Mouse (Mus musculus): ENCODE results near the gene Edaradd.
"Not testable (repeated sequence)": the region's sequence is repeated elsewhere in the genome, so short reads cannot be mapped to it uniquely, and the experiment has no call there.

The Edaradd gene

DNA sequence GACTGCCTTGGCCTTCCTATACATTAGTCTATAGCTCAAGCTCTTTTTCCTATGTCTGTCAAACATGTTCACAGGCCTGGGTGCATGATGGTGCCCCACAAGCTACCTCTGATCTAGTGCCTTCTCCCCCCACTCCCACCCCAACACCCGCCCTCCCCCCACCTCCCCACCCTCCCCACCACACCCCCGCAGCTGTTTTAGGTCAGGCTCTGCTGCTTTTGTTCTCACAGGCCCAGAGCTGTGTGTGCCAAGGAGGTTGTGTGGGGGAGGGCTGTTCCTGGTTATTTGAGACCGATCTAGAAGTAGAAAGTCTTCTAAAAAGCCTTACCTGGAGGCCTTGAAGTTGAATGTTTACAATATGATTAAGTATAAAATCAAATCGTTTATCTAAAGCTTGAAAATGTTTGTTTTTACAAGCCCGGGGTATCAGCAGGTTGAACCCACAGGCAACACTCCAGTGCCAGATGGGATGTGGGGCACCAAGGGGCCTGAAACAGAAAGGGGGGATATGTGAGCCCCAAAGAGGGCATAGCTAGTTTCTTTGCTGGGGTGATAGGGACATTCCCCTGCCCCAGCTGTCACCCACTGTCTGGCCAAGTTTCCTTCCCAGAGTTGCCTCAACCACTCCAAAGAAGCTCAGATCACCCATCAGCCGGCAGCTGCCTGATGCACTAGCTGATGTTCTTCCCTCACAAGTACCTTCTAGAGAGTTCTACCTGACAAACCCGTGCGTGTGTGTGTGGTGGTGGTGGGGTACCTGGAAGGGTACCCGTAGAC is 8.9 kb downstream of the Edaradd start:
- DNase-seq (ENCODE audit: low read depth) = no peak

DNA sequence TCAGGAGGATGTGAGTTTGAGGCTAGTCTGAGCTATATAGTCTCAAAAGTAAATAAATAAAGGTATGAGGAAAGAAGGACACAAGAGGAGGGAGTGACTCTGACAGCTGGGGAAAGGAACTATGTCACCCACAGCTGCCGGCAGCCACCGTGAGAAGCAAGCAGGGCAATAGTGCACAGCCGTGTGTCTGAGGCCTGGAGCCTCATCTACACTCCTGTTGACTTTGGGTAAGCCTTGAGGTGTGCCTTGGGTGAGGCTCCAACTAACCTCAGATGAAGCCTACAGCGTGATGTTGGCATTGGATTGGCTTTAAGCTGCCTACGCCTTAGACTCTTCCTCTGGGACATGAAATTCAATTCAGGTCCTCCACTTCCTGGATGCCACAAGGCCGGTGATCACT is 10.2 kb downstream of the Edaradd start:
- DNase-seq (ENCODE audit: low read depth) = no peak

DNA sequence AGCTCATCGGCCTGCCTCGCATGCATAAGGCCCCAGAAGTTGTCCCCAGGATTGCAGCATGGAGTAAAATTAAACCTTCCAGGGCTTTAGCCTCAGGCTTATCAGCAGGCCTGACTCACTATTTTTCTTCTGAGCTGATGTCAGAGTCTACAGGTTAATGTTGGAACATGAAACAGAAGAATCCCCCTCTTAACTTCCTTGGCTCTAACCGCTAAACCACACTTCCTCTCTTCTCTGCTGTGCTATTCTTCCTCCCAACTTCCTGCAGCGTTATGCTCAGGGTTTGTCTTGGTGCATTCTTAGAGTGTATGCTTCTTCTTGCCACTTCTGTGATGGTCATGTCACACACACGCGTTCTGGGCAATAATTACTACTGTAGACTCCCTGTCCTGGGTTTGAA is 12.8 kb downstream of the Edaradd start:
- DNase-seq (ENCODE audit: low read depth) = peak; percentile 78

GRCm38 (mm10) chr13:12505359-12505758 is 14.9 kb downstream of the Edaradd start:
- DNase-seq (ENCODE audit: low read depth) = no peak

GRCm38 (mm10) chr13:12503238-12503751 is 16.9 kb downstream of the Edaradd start:
- no peak for DNase-seq (ENCODE audit: low read depth)

DNA sequence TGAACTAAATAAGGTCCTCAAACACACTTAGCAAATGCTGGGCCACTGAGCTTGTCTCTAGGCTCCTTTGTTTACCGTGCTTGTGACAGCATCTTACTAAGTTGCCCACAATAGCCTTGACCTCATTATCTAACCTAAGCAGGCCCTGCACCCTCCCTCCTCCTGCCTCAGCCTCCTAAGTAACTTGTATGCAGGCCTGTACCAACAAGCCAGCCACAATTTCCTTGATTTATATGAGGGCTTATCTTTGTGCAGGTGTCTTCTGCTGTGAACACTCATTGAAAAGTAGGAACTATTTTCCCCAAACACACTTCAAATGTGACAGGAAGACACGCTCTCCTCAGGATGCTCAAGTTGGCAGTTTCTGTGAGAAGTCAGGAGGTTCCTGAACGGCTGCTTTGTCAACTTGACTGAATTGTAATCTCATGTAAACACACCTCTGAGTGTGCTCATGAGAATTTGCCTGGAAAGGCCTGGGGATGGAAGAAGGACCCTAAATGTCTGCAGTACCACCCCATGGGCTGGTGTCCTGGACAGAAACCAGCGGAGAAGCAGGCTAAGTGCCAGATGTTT is 17.5 kb downstream of the Edaradd start:
- peak; percentile 89 for DNase-seq (ENCODE audit: low read depth)

GRCm38 (mm10) chr13:12499107-12499506 is 21.1 kb downstream of the Edaradd start:
- DNase-seq (ENCODE audit: low read depth) = no peak

DNA sequence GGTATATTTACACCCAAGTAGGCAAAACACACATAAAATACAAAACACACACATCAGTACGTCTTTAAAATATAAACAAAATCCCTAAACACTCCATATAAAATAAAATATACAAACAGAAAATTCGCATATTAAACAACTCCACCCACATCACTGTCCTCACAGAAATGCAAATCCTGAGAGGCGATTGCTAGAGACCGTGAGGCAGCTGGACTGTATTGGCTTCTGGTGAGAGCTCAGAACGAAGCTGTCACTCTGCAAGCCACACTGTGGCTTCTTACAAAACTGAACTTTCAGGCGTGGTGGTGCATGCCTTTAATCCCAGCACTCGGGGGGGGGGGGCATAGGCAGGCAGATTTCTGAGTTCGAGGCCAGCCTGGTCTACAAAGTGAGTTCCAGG is 22.4 kb downstream of the Edaradd start:
- no peak for DNase-seq (ENCODE audit: low read depth)

GRCm38 (mm10) chr13:12494750-12495149 is 25.5 kb downstream of the Edaradd start:
- DNase-seq (ENCODE audit: low read depth) = no peak

DNA sequence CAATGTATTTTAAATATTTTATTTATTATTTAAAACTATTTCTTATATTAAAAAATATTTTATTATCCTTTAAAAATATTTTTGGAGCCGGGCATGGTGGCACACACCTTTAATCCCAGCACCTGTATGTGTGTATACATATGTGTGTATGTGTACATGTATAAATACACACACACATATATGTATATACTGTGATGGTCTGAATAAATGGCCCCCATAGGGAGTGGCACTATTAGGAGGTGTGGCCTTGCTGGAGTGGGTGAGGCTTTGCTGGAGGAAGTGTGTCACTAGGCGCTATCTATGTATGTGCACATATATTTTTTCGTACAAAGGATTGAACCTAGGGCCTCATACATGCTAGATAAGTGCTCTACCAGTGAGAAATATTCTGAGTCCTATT is 27.7 kb downstream of the Edaradd start:
- DNase-seq (ENCODE audit: low read depth) = no peak

DNA sequence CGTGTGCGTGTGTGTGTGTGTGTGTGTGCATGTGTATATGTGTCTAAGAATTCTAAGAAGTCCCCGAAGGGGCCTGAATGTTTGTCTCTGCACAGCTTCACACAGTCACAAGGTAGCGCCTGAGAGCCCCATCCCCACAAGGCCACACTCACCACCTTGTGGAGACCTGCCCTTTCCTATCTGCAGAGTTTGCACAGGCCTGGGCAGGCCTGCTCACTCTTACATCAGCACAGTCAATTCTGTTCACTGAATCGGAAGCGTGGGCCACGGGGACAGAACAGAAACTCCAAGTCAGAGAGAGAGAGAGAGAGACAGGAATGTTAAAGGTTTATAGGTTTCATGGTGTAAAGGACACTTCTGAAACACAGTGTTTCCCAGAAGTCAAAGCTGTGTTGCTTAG is 34.6 kb downstream of the Edaradd start:
- no peak for DNase-seq (ENCODE audit: low read depth)

DNA sequence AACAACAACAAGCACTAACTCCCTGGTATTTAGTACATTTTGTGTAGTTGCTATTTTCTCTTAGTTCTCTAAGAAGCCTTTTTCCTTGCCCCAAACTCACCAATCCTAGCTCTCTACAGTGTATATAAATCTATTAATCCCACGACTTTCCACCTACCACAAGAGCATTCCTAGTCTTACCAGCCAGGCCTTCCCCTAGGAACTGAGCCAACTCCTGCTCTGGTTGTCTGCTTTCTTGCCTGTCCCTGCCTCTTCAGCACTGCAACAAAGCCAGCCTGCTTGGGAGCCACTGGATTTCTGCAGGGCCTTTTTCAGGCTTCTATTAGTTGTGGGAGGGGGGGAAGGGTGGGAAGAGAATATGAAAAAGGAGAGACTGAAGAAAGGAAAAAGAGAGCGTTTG is 35.0 kb downstream of the Edaradd start:
- DNase-seq (ENCODE audit: low read depth) = no peak

- no peak for DNase-seq (ENCODE audit: low read depth)
These were observed 40.4 kb downstream of the Edaradd start for GRCm38 (mm10) chr13:12479802-12480201.

DNA sequence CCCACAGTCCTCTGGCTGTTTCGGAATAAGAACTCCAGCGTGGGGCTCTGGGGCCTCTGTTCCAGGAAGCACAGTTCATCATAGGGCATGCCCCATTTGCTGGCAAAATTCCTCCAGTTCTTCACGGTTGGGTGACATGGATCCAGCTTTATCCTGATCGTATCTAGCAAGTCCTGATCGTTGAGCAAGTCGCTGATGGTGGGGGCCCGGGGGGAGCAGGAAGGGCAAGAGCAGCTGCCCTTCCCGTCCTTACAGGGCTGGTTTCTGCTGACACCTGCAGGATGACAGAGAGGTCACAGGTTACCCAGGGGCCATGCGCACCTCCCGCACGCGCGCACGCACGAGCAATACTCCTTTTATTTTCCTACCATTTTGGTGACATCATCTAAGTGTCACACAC is 41.9 kb downstream of the Edaradd start:
- DNase-seq (ENCODE audit: low read depth) = no peak

- DNase-seq (ENCODE audit: low read depth) = no peak
These were observed 43.4 kb downstream of the Edaradd start for GRCm38 (mm10) chr13:12476886-12477285.

DNA sequence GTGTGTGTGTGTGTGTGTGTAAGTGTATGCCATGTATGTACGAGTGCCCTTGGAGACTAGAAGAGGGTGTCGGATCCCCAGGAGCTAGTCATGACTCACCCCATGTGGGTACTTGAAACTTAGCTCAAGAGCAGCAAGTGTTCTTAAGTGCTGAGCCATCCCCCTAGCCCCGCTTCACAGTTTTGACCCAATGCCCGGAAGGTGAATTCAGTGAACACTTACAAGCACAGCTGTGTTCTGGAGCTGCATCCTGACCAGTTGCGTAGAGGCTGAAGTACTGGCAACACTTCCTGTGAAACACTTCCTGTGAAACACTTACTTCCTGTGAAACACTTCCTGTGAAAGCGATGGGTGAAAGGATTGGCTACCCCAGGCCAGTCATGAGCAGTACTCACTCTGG is 45.0 kb downstream of the Edaradd start:
- peak; percentile 80 for DNase-seq (ENCODE audit: low read depth)

DNA sequence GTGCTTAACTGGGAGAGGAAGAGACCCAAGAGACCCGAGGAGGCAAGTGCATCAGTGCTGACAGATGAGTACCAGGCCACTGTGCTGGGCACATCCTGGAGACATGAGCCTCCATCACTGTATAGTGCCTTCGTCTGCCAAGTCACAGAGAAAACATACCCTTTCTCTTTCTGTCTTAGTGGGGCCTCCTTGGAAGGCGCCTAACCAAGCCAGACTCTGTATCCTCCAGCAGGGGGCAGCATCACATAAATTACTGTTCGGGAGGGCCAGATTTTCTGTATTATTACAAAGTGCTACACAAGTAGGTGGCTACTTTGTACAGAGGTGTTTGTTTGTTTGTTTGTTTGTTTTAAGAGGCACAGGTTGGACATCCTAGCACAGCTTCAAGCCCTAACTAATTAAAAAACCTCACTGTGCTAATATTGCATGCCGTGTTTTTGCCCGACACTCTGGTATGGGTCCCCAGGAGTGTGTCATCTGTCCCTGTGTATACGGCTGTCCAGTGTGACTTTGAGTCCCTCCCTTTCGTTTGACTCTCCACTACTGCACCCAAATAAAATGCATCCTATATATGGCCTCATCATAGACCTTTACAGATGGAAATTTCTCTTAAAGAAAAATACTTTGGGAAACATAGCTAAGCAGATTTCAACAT is 46.4 kb downstream of the Edaradd start:
- peak; percentile 78 for DNase-seq (ENCODE audit: low read depth)

GRCm38 (mm10) chr13:12468488-12468887 is 51.8 kb downstream of the Edaradd start:
- peak; percentile 81 for DNase-seq (ENCODE audit: low read depth)

DNA sequence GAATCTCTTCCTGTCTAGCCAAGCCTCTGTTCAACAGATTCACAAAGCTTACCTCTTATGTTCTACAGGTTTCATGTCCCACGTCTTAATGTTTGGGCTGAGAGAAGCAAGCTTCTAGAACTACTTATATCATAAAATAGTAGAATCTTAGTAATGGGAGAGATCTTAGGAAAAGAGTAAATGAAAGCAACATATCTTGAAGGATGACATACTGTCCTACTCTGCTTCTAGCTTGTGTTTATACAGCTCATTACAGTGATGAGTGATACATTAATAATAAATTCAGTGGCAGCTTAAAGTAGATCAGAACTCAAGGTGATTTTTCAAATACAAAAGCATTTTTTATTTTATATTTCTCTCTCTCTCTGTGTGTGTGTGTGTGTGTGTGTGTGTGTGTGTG is 55.4 kb downstream of the Edaradd start, which contains the start of gene Lgals8:
TSS of gene Lgals8 (minus strand) at position 101 of the 400 bp plus-strand sequence.
- DNase-seq (ENCODE audit: low read depth) = no peak

GRCm38 (mm10) chr13:12464159-12464558 is 56.1 kb downstream of the Edaradd start:
- not testable (repeated sequence) for DNase-seq (ENCODE audit: low read depth)

- DNase-seq (ENCODE audit: low read depth) = no peak
These were observed 57.6 kb downstream of the Edaradd start for GRCm38 (mm10) chr13:12462623-12463022.

DNA sequence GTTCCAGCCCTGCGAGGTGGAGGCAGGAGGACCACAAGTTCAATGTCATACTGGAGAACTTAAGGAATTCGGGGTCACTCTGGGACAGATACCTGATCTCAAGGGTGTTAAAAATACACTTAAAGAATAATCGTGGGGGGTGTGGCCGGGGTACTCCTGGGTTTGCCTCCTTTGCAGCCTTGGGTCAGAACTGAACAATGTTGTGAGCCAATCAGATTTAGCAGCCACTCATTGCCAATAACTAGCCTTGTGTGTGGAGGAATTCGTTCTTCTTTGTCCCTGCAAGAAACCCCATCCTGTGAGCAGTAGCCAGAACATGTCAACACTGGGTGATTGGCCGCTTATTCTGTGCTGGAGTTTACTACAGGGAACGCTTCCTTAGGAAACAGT is 58.5 kb downstream of the Edaradd start:
- DNase-seq (ENCODE audit: low read depth) = no peak

Measured in 416B (cell line).